Mouse (Mus musculus): ENCODE results near the gene Ermp1. TPM values are rescaled to one million over a fixed set of nuclear protein-coding genes. Genes with fewer than 3 reads are reported as not detected.

Ermp1 gene
- polyA plus RNA-seq, 1 experiment, result 7.4 TPM

GRCm38 (mm10) chr19:29653768-29654265 lies 5.6 kb upstream of the Ermp1 start:
- Histone ChIP-seq H3K27me3 (ENCODE audit: control insufficient read depth, insufficient read depth, insufficient read length) (no peaks in the 10 kb centered on the region), H3K36me3 (ENCODE audit: control insufficient read depth, insufficient read depth) (no peaks in the 10 kb centered on the region), H3K79me2 (ENCODE audit: control insufficient read depth, insufficient read depth) (no peaks in the 10 kb centered on the region), H3K4me2 (ENCODE audit: low read depth) (peak overlapping the region; percentile 39), H3ac (ENCODE audit: control insufficient read depth, insufficient read length) (no peak overlapping the region), H3K4me3 (no peak overlapping the region)
- TF ChIP-seq TCF3 (IDR thresholded peaks at IDR 0.05; ENCODE audit: insufficient read length, low read depth) (no peak), CEBPB (IDR thresholded peaks at IDR 0.05; ENCODE audit: insufficient read depth, poor library complexity, severe bottlenecking) (no peak), MAX (IDR thresholded peaks at IDR 0.05; ENCODE audit: low read depth) (no peak), REST (IDR thresholded peaks at IDR 0.05; ENCODE audit: insufficient read depth, insufficient read length) (no peak), TCF12 (IDR thresholded peaks at IDR 0.05; ENCODE audit: insufficient read depth, poor library complexity, severe bottlenecking) (no peak), E2F4 (IDR thresholded peaks at IDR 0.05; ENCODE audit: insufficient read depth) (no peak), POLR2AphosphoS2 (IDR thresholded peaks at IDR 0.05; ENCODE audit: insufficient read length, low read depth) (no peak)

GRCm38 (mm10) chr19:29649683-29650082 lies 1.5 kb upstream of the Ermp1 start:
- Histone ChIP-seq H3K4me2 (ENCODE audit: low read depth) (no peak overlapping the region), H3ac (ENCODE audit: control insufficient read depth, insufficient read length) (no peak overlapping the region), H3K36me3 (ENCODE audit: control insufficient read depth, insufficient read depth) (no peaks in the 10 kb centered on the region), H3K4me3 (no peak overlapping the region), H3K79me2 (ENCODE audit: control insufficient read depth, insufficient read depth) (no peaks in the 10 kb centered on the region), H3K27me3 (ENCODE audit: control insufficient read depth, insufficient read depth, insufficient read length) (no peaks in the 10 kb centered on the region)
- TF ChIP-seq MYOD1 (IDR thresholded peaks at IDR 0.05; ENCODE audit: control insufficient read depth in 1 of 3, insufficient read length in 2 of 3, low read depth in 2 of 3) (no peak), USF1 (IDR thresholded peaks at IDR 0.05; ENCODE audit: low read depth) (no peak)

GRCm38 (mm10) chr19:29648550-29648914 lies 317 bp upstream of the Ermp1 start:
- TF ChIP-seq USF1 (IDR thresholded peaks at IDR 0.05; ENCODE audit: low read depth) (no peak), POLR2AphosphoS2 (IDR thresholded peaks at IDR 0.05; ENCODE audit: insufficient read length, low read depth) (no peak), E2F4 (IDR thresholded peaks at IDR 0.05; ENCODE audit: insufficient read depth) (no peak), TCF12 (IDR thresholded peaks at IDR 0.05; ENCODE audit: insufficient read depth, poor library complexity, severe bottlenecking) (no peak), REST (IDR thresholded peaks at IDR 0.05; ENCODE audit: insufficient read depth, insufficient read length) (no peak), CEBPB (IDR thresholded peaks at IDR 0.05; ENCODE audit: insufficient read depth, poor library complexity, severe bottlenecking) (no peak), TCF3 (IDR thresholded peaks at IDR 0.05; ENCODE audit: insufficient read length, low read depth) (no peak), SRF (IDR thresholded peaks at IDR 0.05; ENCODE audit: control insufficient read depth, insufficient read length, low read depth) (no peak), MYOG (IDR thresholded peaks at IDR 0.05; ENCODE audit: control insufficient read depth in 1 of 3, insufficient read depth in 1 of 3, insufficient read length in 2 of 3, low read depth in 2 of 3) (no peak), MYOD1 (IDR thresholded peaks at IDR 0.05; ENCODE audit: control insufficient read depth in 1 of 3, insufficient read length in 2 of 3, low read depth in 2 of 3) (no peak), MAX (IDR thresholded peaks at IDR 0.05; ENCODE audit: low read depth) (no peak), POLR2A (IDR thresholded peaks at IDR 0.05; ENCODE audit: insufficient read length, low read depth) (no peak)
- Histone ChIP-seq H3K27me3 (ENCODE audit: control insufficient read depth, insufficient read depth, insufficient read length) (no peaks in the 10 kb centered on the region), H3K79me2 (ENCODE audit: control insufficient read depth, insufficient read depth) (no peaks in the 10 kb centered on the region), H3K4me2 (ENCODE audit: low read depth) (no peak overlapping the region), H3ac (ENCODE audit: control insufficient read depth, insufficient read length) (peak overlapping the region; percentile 78), H3K36me3 (ENCODE audit: control insufficient read depth, insufficient read depth) (no peaks in the 10 kb centered on the region), H3K4me3 (peak overlapping the region; percentile 42)

- no peak overlapping the region for H3K4me2 ChIP-seq (ENCODE audit: low read depth)
- TF ChIP-seq TCF3 (IDR thresholded peaks at IDR 0.05; ENCODE audit: insufficient read length, low read depth) (no peak), USF1 (IDR thresholded peaks at IDR 0.05; ENCODE audit: low read depth) (no peak), CEBPB (IDR thresholded peaks at IDR 0.05; ENCODE audit: insufficient read depth, poor library complexity, severe bottlenecking) (no peak), SRF (IDR thresholded peaks at IDR 0.05; ENCODE audit: control insufficient read depth, insufficient read length, low read depth) (no peak), POLR2AphosphoS2 (IDR thresholded peaks at IDR 0.05; ENCODE audit: insufficient read length, low read depth) (no peak), MAX (IDR thresholded peaks at IDR 0.05; ENCODE audit: low read depth) (no peak), POLR2A (IDR thresholded peaks at IDR 0.05; ENCODE audit: insufficient read length, low read depth) (no peak), REST (IDR thresholded peaks at IDR 0.05; ENCODE audit: insufficient read depth, insufficient read length) (no peak), E2F4 (IDR thresholded peaks at IDR 0.05; ENCODE audit: insufficient read depth) (no peak), MYOD1 (IDR thresholded peaks at IDR 0.05; ENCODE audit: control insufficient read depth in 1 of 3, insufficient read length in 2 of 3, low read depth in 2 of 3) (no peak)
- no peak overlapping the region for H3ac ChIP-seq (ENCODE audit: control insufficient read depth, insufficient read length)
- H3K36me3 ChIP-seq (ENCODE audit: control insufficient read depth, insufficient read depth), result no peaks in the 10 kb centered on the region
- no peak overlapping the region for H3K4me3 ChIP-seq
- H3K27me3 ChIP-seq (ENCODE audit: control insufficient read depth, insufficient read depth, insufficient read length), result no peaks in the 10 kb centered on the region
- no peaks in the 10 kb centered on the region for H3K79me2 ChIP-seq (ENCODE audit: control insufficient read depth, insufficient read depth)
Measured at GRCm38 (mm10) chr19:29644747-29645146, 3.5 kb downstream of the Ermp1 start.

- H3K27me3 ChIP-seq (ENCODE audit: control insufficient read depth, insufficient read depth, insufficient read length), result no peaks in the 10 kb centered on the region
- H3K4me2 ChIP-seq (ENCODE audit: low read depth), result no peak overlapping the region
- no peak for TF ChIP-seq USF1 (IDR thresholded peaks at IDR 0.05; ENCODE audit: low read depth)
- no peak for TF ChIP-seq POLR2AphosphoS2 (IDR thresholded peaks at IDR 0.05; ENCODE audit: insufficient read length, low read depth)
- TF ChIP-seq SRF (IDR thresholded peaks at IDR 0.05; ENCODE audit: control insufficient read depth, insufficient read length, low read depth), result no peak
- H3K79me2 ChIP-seq (ENCODE audit: control insufficient read depth, insufficient read depth), result no peaks in the 10 kb centered on the region
- H3K36me3 ChIP-seq (ENCODE audit: control insufficient read depth, insufficient read depth), result no peaks in the 10 kb centered on the region
- H3K4me3 ChIP-seq, result no peak overlapping the region
- H3ac ChIP-seq (ENCODE audit: control insufficient read depth, insufficient read length), result no peak overlapping the region
Measured at GRCm38 (mm10) chr19:29643194-29643922, 4.9 kb downstream of the Ermp1 start.

Data from myocyte (in vitro differentiated cells).